Mouse (Mus musculus) limb, embryonic 15.5 days (tissue): ENCODE data around the gene Emc10. TPM values are rescaled to one million over a fixed set of nuclear protein-coding genes. Genes with fewer than 3 reads are reported as not detected.
A peak's percentile ranks its signal among the peaks of the same experiment; 100 is the strongest.

ENCODE experiments used
- ATAC-seq: fragments of 200-750 bp; cut with Nextera tagmentation; 2 replicates; pipeline ENCODE4 v1.8.0; 2017; ENCODE audit warnings: low read depth, moderate TSS enrichment; ENCODE audit not compliant: insufficient number of reproducible peaks, low FRiP score, low TSS enrichment
- H3K27ac ChIP-seq: fragments of 300-500 bp; sonication (generic); 2 replicates; pipeline ENCODE4 v1.5.1; 2015; ENCODE audit warnings: moderate library complexity, mild to moderate bottlenecking, inconsistent platforms
- H3K27me3 ChIP-seq: fragments of 300-500 bp; sonication (generic); 2 replicates; pipeline ENCODE4 v1.6.1; 2015; ENCODE audit warnings: inconsistent platforms
- H3K36me3 ChIP-seq: fragments of 300-500 bp; sonication (generic); 2 replicates; pipeline ENCODE4 v1.6.1; 2015; ENCODE audit warnings: inconsistent platforms
- H3K4me1 ChIP-seq: fragments of 300-500 bp; sonication (generic); 2 replicates; pipeline ENCODE4 v1.6.1; 2015; ENCODE audit warnings: inconsistent platforms
- H3K4me2 ChIP-seq: fragments of 300-500 bp; sonication (generic); 2 replicates; pipeline ENCODE4 v1.6.1; 2015; ENCODE audit warnings: mild to moderate bottlenecking, inconsistent platforms
- H3K4me3 ChIP-seq: fragments of 300-500 bp; sonication (generic); 2 replicates; pipeline ENCODE4 v1.5.1; 2015; ENCODE audit warnings: mild to moderate bottlenecking, inconsistent platforms
- H3K9ac ChIP-seq: fragments of 300-500 bp; sonication (generic); 2 replicates; pipeline ENCODE4 v1.6.1; 2015; ENCODE audit warnings: inconsistent platforms
- H3K9me3 ChIP-seq: fragments of 300-500 bp; sonication (generic); 2 replicates; pipeline ENCODE4 v1.6.1; 2016; ENCODE audit warnings: inconsistent platforms
- WGBS: fragments of 180-500 bp; shearing (Covaris S2); methylation state at CpG from one replicate; pipeline ENCODE4 v1.1.7; 2015; 5-methylcytosine and 5-hydroxymethylcytosine counted together
- polyA plus RNA-seq: library from polyadenylated mRNA; unstranded; fragments of >200 nt; fragmentation: Nextera tagmentation; extraction: Ambion mirVana; gene quantifications from 2 replicates; pipeline ENCODE4 v1.2.1, GENCODE M21; 2015

Emc10 gene
- polyA plus RNA-seq = 103 and 116 TPM in 2 replicates

DNA sequence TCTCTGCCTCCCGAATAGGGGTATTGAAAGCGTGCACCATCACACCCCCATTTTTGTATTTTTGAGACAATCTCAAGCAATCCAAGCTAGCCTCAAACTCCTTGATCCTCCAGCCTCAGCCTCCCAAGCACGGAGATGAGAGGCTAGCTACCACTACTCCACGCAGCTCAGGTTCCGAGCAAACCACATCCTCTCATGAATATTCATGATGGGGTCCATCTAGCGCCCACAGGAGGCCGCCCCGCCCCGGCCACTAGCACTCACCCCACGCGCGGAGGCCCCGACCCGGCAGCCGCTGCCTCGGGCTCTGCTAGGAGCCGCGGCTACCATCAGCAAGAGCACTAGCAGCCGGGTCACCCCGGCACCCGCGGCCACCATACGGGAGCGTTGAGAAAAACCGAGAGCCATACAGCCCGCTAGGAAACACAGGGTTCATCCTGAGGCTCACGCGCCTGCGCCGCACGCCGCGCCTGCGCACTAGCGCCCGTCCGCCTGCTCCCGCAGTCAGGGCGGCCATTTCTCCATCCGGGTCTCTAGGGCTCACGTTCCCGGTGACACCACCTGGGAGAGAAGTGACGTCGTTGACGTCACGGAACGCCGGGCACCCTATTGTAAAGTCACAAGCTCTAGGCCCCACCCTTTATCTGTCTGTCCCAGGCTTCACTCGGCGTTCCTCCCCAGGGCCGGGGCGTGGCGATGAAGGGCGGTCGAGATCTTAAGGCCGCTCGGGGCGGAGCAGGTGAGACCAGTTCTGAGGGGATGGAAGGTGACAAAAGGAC lies at the start of gene Emc10, which contains the start of gene Fam71e1:
TSS of gene Emc10 (minus strand) at position 538 of the 779 bp plus-strand sequence.
TSS of gene Fam71e1 (plus strand) at position 590 of the 779 bp plus-strand sequence.
- peak within 1 kb of the TSS; percentile 58 for H3K4me3 ChIP-seq
- H3K4me1 ChIP-seq = peaks cover 24% of the 10 kb centered on the region
- peak; percentile 94 for ATAC-seq
- peaks cover 29% of the 10 kb centered on the region for H3K36me3 ChIP-seq
- peak within 1 kb of the TSS; percentile 74 for H3K9ac ChIP-seq
- 1% methylated on average over 58 of the region's 58 CpGs for WGBS
- H3K9me3 ChIP-seq = no peaks in the 10 kb centered on the region
- peak within 1 kb of the TSS; percentile 82 for H3K4me2 ChIP-seq
- H3K27me3 ChIP-seq = no peaks in the 10 kb centered on the region
- peak within 1 kb of the TSS; percentile 94 for H3K27ac ChIP-seq

DNA sequence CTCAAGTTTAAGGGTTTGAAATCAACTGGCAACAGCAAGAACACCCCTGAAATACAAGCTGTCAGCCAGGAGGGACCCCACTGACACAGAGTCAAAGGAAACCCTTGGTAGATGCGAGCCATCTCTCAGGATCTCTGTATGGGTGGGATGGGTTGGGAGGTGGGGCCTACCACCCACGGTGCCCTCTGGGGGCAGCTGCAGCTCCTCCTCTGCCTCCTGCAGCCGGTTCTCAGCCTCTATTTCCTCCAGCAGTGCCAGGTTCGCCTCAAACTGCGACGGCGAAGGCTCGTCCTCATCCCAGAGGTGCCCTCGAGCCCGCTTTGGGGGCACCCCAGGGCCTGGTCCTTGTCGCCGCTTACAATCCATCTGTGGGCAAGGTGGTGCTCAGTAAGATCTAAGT lies 46.7 kb upstream of the Emc10 start:
- Histone ChIP-seq H3K27ac (no peak overlapping the region), H3K9me3 (no peaks in the 10 kb centered on the region), H3K4me1 (peaks cover 14% of the 10 kb centered on the region), H3K36me3 (peaks cover 61% of the 10 kb centered on the region), H3K27me3 (no peaks in the 10 kb centered on the region), H3K9ac (0 out of 2 replicates have a peak overlapping the region, but pooled peaks have one; percentile 20), H3K4me3 (no peak overlapping the region), H3K4me2 (no peak overlapping the region)
- no peak for ATAC-seq
- WGBS = 75% methylated on average over 12 of the region's 12 CpGs

- no peak overlapping the region for H3K4me2 ChIP-seq
- WGBS = 93% methylated on average over 11 of the region's 11 CpGs
- H3K27ac ChIP-seq = no peak overlapping the region
- H3K4me3 ChIP-seq = no peak overlapping the region
- H3K4me1 ChIP-seq = peaks cover 9% of the 10 kb centered on the region
- H3K36me3 ChIP-seq = peaks cover 66% of the 10 kb centered on the region
- ATAC-seq = no peak
- no peaks in the 10 kb centered on the region for H3K9me3 ChIP-seq
- H3K27me3 ChIP-seq = no peaks in the 10 kb centered on the region
- no peak overlapping the region for H3K9ac ChIP-seq
Observed at GRCm38 (mm10) chr7:44542555-44542954, 46.2 kb upstream of the Emc10 start.

- Histone ChIP-seq H3K36me3 (peaks cover 92% of the 10 kb centered on the region), H3K27ac (no peak overlapping the region), H3K9ac (no peak overlapping the region), H3K4me1 (0 out of 2 replicates have a peak, but pooled peaks cover 4% of the 10 kb centered on the region), H3K27me3 (no peaks in the 10 kb centered on the region), H3K4me3 (no peak overlapping the region), H3K9me3 (no peaks in the 10 kb centered on the region), H3K4me2 (no peak overlapping the region)
- ATAC-seq = no peak
- WGBS = 92% methylated on average over 41 of the region's 41 CpGs
Observed at GRCm38 (mm10) chr7:44538756-44539624, 42.7 kb upstream of the Emc10 start.

DNA sequence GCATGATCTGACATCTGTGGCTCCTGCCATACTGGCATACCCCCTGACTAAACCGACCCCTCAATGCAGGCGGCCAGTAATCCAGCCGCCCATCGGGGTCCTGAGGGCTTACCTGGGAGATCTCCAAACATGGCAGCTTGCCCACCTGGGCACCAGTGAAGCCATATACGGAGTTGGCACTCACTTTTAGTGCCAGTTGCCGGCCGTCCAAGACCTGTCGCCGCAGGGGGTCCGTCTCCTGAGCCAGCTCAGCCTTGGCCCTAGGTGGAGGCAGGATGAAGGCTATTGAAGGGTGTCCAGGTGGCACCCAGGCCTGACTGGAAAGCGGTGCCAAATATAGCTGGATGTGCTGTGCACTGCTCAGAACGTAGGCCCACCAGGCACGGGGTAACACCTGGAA lies 41.2 kb upstream of the Emc10 start:
- H3K27ac ChIP-seq = no peak overlapping the region
- H3K4me2 ChIP-seq = no peak overlapping the region
- H3K36me3 ChIP-seq = peaks cover 99% of the 10 kb centered on the region
- H3K9me3 ChIP-seq = no peaks in the 10 kb centered on the region
- 0 out of 2 replicates have a peak, but pooled peaks cover 4% of the 10 kb centered on the region for H3K4me1 ChIP-seq
- no peak overlapping the region for H3K4me3 ChIP-seq
- 91% methylated on average over 13 of the region's 13 CpGs for WGBS
- no peak overlapping the region for H3K9ac ChIP-seq
- no peak for ATAC-seq
- no peaks in the 10 kb centered on the region for H3K27me3 ChIP-seq

DNA sequence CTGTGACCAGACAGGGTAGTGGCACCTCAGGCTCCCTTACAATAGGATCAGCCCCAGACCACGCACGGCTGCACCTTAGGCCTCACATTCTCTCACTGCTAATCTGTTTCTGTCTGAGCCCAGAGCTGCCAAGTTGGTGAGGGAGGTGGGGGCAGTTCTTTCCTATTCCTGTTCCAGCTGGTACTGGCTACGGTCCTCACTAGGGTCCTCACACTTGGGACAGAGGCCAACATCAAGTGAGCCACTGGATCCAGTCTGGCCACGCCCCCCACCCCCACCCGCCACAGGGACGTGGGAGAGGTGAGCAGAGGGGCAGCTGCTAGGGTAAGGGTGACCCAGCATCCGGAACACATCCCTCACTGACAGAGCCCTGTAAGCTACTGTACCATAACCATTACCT lies 40.7 kb upstream of the Emc10 start:
- no peak overlapping the region for H3K4me2 ChIP-seq
- H3K27ac ChIP-seq = no peak overlapping the region
- H3K4me1 ChIP-seq = 0 out of 2 replicates have a peak, but pooled peaks cover 4% of the 10 kb centered on the region
- WGBS = 75% methylated on average over 7 of the region's 7 CpGs
- no peak overlapping the region for H3K9ac ChIP-seq
- peaks cover 97% of the 10 kb centered on the region for H3K36me3 ChIP-seq
- H3K9me3 ChIP-seq = no peaks in the 10 kb centered on the region
- no peak for ATAC-seq
- H3K27me3 ChIP-seq = no peaks in the 10 kb centered on the region
- no peak overlapping the region for H3K4me3 ChIP-seq

- 72% methylated on average over 6 of the region's 6 CpGs for WGBS
- no peak for ATAC-seq
Observed at GRCm38 (mm10) chr7:44536590-44536968, 40.2 kb upstream of the Emc10 start.

DNA sequence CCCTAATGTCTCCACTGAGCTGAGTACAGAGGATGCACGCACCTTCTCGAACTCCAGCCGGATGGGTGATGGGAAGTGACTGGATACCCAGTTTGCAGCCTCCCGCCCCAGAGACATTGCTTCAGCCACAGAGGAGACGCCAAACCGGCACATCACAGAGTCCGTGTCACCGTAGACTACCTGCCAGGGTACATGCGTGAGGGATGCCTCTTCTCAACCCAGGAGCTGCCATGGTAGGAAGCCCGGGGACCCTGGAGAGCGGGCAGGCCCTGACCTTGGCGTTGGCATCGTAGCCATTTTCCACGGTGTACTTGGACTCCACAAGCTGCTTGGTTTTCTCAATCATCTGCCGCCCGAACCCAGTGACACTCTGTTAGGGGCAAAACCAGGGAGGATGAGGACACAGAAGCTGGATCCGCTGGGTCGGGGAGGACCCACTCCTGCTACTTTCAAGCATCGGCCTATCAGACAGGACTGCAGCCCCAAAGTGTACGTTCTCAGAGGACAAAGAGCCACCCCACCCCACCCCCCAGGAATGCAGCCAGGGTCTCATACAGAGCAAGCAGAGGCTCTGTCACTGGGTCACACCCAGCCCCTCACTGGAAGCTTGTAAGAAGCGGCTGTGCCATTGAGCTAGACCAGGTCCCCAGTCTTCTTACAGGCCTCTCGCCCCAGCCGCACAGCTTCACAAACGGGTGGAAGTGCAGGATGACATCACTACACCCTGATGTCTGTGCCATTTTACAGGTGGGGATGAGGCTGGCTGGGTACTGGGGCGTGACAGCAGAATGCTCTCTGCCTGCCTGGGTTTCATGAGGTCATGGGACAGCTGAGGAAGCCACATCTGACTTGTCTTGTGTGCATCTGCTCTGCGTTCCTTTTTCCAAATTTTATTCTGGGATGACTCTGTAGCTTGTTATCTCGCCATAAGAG lies 39.6 kb upstream of the Emc10 start:
- no peaks in the 10 kb centered on the region for H3K9me3 ChIP-seq
- no peak overlapping the region for H3K27ac ChIP-seq
- no peak for ATAC-seq
- H3K4me2 ChIP-seq = no peak overlapping the region
- H3K4me3 ChIP-seq = no peak overlapping the region
- H3K36me3 ChIP-seq = peaks cover 86% of the 10 kb centered on the region
- 91% methylated on average over 27 of the region's 27 CpGs for WGBS
- H3K4me1 ChIP-seq = 0 out of 2 replicates have a peak, but pooled peaks cover 4% of the 10 kb centered on the region
- no peaks in the 10 kb centered on the region for H3K27me3 ChIP-seq
- no peak overlapping the region for H3K9ac ChIP-seq

More at GRCm38 (mm10) chr7:44536590-44536968, 40.2 kb upstream of the Emc10 start:
- Histone ChIP-seq H3K4me2 (no peak overlapping the region), H3K4me1 (0 out of 2 replicates have a peak, but pooled peaks cover 4% of the 10 kb centered on the region), H3K4me3 (no peak overlapping the region), H3K9ac (no peak overlapping the region), H3K27ac (no peak overlapping the region), H3K9me3 (no peaks in the 10 kb centered on the region), H3K27me3 (no peaks in the 10 kb centered on the region), H3K36me3 (peaks cover 93% of the 10 kb centered on the region)

- Histone ChIP-seq H3K27ac (no peak overlapping the region), H3K4me3 (no peak overlapping the region), H3K36me3 (peaks cover 75% of the 10 kb centered on the region), H3K4me2 (no peak overlapping the region), H3K9me3 (no peaks in the 10 kb centered on the region), H3K4me1 (0 out of 2 replicates have a peak, but pooled peaks cover 4% of the 10 kb centered on the region), H3K27me3 (no peaks in the 10 kb centered on the region; the same call in 1 of the 2 replicates), H3K9ac (no peak overlapping the region)
- ATAC-seq = no peak
- WGBS = 79% methylated on average over 19 of the region's 19 CpGs
Observed at GRCm38 (mm10) chr7:44534656-44535441, 38.5 kb upstream of the Emc10 start.

GRCm38 (mm10) chr7:44534242-44534641 lies 37.9 kb upstream of the Emc10 start:
- WGBS = 87% methylated on average over 13 of the region's 13 CpGs
- no peak overlapping the region for H3K4me3 ChIP-seq
- H3K27me3 ChIP-seq = peaks cover 1% of the 10 kb centered on the region
- H3K4me1 ChIP-seq = 0 out of 2 replicates have a peak, but pooled peaks cover 4% of the 10 kb centered on the region
- no peak overlapping the region for H3K9ac ChIP-seq
- H3K36me3 ChIP-seq = peaks cover 69% of the 10 kb centered on the region
- no peaks in the 10 kb centered on the region for H3K9me3 ChIP-seq
- H3K27ac ChIP-seq = no peak overlapping the region
- no peak overlapping the region for H3K4me2 ChIP-seq
- no peak for ATAC-seq
